Mouse (Mus musculus): ENCODE results near the gene Pi4k2a. TPM values are rescaled to one million over a fixed set of nuclear protein-coding genes. Genes with fewer than 3 reads are reported as not detected.

The Pi4k2a gene
- total RNA-seq, 2 experiments from 2014 or later, result 18.4 to 19.0 TPM

DNA sequence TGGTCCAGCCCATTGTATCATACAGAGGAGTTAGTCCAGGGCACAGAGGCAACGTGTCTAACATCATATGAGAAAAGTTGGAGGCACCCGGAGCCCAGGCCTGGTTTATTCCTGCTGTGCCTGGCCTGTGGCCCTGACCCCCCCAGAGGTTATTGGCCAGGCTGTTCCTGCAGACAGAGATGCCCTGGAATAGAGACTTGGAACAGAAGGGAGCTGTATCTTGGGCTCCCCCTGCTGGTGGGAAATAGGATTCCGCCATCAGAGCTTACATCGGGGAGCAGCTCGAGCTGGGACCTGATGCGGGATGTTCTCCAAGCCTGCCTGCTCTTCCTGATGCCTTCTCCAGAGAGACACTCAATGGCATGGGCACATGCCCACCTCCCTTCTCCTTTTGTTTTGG is 61.7 kb downstream of the Pi4k2a start:
- intact Hi-C loops (cut with DNase I), result loop anchor here (5.0 kb wide), 1 partner anchor 115 kb away; the partner anchor contains the start of gene Ankrd2
- DNase-seq (ENCODE audit: low spot score), result peak; percentile 78

- DNase-seq (ENCODE audit: low spot score), result no peak
- intact Hi-C loops (cut with DNase I), result no loop called here
These were observed 67.4 kb downstream of the Pi4k2a start for GRCm38 (mm10) chr19:42157493-42158237.

DNA sequence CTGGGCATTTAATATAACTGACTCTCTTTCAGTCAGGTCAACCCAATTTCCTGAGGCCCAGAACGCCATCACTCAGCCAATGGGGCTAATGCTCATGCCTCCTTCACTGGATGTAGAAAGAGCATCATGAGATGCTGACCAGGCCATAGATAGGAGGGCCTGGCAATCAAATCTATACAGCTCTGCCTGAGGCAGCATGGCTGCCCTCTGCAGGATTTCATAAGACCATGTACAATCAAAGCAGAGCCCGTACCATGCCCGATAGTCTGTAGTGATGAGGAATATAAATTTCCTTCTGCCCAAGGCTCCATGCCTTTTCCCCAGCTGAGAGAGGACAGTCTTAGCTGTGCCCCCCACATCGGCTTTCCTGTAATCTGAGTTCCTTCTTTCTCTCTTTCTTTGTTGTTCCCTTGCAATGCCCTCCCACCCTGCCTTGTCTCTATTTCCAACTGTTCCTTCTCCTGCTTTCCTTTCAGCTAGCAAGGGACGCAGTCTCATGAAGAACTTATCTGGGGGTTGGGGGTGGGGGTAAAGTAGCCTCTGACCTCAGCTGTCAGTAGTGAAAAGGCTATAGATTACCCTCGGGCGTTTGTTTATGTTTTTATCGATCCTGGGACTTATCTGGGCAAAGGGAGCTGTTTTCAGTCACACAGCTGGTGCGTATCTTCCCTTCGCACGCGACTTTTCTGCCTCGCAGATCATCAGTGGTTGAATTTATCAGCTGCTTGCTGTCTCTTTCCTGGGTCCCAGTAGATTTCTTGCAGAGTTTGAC is 68.2 kb downstream of the Pi4k2a start:
- intact Hi-C loops (cut with DNase I), result no loop called here
- no peak for DNase-seq (ENCODE audit: low spot score)

- intact Hi-C loops (cut with DNase I), result no loop called here
- no peak for DNase-seq (ENCODE audit: low spot score)
These were observed 73.5 kb downstream of the Pi4k2a start, which contains the start of gene Zfyve27 for GRCm38 (mm10) chr19:42163764-42164163. Zfyve27 (plus strand) TSS chr19:42163951.

DNA sequence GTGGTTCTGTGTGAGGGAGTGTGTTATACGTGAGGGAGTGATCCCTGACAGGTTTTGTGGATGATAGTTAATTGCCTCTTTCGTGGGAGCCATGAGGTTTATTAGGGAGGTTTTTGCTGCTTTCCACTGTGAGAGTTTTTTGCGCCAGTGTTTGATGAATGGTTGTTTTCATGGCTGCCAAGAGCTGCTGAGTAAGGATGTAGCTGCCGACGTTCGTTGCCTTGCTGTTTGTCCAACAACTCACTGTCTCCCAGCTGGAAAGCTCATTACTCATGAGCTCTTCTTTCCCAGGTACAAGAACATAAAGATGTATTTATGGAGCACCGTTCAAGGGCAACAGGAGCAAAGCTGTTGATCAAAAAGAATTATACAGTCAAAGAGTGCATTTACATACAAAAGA is 73.9 kb downstream of the Pi4k2a start:
- DNase-seq (ENCODE audit: low spot score), result no peak
- intact Hi-C loops (cut with DNase I), result no loop called here

- DNase-seq (ENCODE audit: low spot score), result peak; percentile 67
- intact Hi-C loops (cut with DNase I), result loop anchor here (1.0 to 2.0 kb wide), 2 partner anchors 22 to 131 kb away; partner anchors contain the start of gene Ankrd2
These were observed 75.9 kb downstream of the Pi4k2a start for GRCm38 (mm10) chr19:42166130-42166529.

- intact Hi-C loops (cut with DNase I), result loop anchor here (1.0 to 2.0 kb wide), 2 partner anchors 22 to 132 kb away; partner anchors contain the start of gene Ankrd2
- DNase-seq (ENCODE audit: low spot score), result no peak
These were observed 76.5 kb downstream of the Pi4k2a start for GRCm38 (mm10) chr19:42166766-42167165.

DNA sequence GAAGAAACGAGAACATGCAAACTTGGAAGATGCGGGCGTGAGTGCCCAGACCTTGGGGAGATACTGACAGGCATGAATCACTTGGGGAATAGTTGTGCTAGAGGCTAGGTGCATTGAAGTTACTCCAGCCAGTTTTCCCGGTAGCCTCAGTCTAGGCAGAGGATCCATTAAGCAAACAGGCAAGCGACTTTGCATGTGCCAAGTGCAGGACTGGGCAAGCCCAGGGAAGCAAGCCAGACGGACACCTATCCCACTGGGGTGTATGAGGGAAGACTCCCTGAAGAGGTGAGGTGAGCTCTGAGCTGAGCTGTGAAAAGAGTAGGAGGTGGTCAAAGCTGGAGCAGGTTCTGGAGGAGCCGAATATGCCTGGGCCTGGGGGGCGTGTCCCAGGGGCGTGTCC is 77.2 kb downstream of the Pi4k2a start:
- intact Hi-C loops (cut with DNase I), result loop anchor here (2.0 kb wide), 1 partner anchor 133 kb away; the partner anchor contains the start of gene Ankrd2
- DNase-seq (ENCODE audit: low spot score), result no peak

DNA sequence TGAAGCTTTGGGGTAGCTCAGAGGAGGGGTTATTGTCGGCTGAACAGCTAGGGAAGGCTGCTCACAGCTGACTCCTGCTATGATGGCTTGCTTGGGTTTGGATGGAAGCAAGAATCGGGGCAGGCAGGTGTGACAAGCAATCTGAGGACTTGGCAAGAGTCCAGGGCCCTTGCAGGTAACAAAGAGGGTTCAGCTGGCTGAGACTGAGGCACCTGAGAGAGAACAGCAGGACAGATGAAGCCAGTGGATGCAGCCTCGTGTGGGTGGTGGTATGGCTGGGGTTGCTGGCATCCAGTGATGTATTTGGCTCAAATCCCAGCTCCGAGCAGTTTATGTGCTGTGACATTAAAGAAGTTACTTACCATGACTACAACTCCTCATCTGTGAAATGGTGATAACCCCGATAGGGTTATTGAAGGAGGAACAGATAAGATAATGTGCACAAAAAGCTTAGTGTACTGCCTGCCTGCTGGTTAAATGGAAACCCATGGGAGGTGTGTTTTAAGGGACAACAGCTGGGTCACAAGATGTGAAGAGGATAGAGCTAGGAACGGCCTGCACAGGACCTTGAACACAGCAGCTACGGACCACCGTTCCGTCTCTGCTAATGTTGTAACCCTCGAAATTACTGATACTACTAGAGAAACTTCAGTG is 79.2 kb downstream of the Pi4k2a start:
- no peak for DNase-seq (ENCODE audit: low spot score)
- intact Hi-C loops (cut with DNase I), result no loop called here

GRCm38 (mm10) chr19:42170025-42170969 is 80.0 kb downstream of the Pi4k2a start:
- intact Hi-C loops (cut with DNase I), result no loop called here

More at GRCm38 (mm10) chr19:42170025-42170969, 80.0 kb downstream of the Pi4k2a start:
- peak; percentile 81 for DNase-seq (ENCODE audit: low spot score)

Other genes starting within 250 kb of the Pi4k2a start
- gene Frat2, start 242.3 kb upstream of the Pi4k2a start, total RNA-seq (2021), result 1 to 10 TPM; 5.6 to 5.8 TPM
- gene Rrp12, start 194.3 kb upstream of the Pi4k2a start, total RNA-seq (2021), result 10 to 100 TPM; 14.1 to 15.5 TPM
- gene Pgam1, start 178.5 kb upstream of the Pi4k2a start, total RNA-seq (2021), result 100 to 1,000 TPM in 1 of 2 experiments, 10 to 100 TPM in 1; 98.5 to 103 TPM
- gene Exosc1, start 157.0 kb upstream of the Pi4k2a start, total RNA-seq (2021), result 10 to 100 TPM; 10.8 to 12.4 TPM
- gene Zdhhc16, start 157.0 kb upstream of the Pi4k2a start, total RNA-seq (2021), result 10 to 100 TPM; 17.1 to 17.6 TPM
- 10 to 100 TPM; 13.2 to 17.2 TPM for gene Mms19, start 109.3 kb upstream of the Pi4k2a start, total RNA-seq (2021)
- 10 to 100 TPM; 22.3 to 23.8 TPM for gene Ubtd1, start 108.7 kb upstream of the Pi4k2a start, total RNA-seq (2021)
- gene Ankrd2, start 54.5 kb upstream of the Pi4k2a start, total RNA-seq (2021), result not detected
- 1 to 10 TPM; 1.1 to 1.7 TPM for gene Hoga1, start 44.9 kb upstream of the Pi4k2a start, total RNA-seq (2021)
- not detected for gene 4933411K16Rik, start 38.2 kb upstream of the Pi4k2a start, total RNA-seq (2021)
- gene Morn4, start 4.1 kb upstream of the Pi4k2a start, total RNA-seq (2021), result 1 to 10 TPM; 3.3 to 3.7 TPM
- gene Avpi1, start 38.6 kb downstream of the Pi4k2a start, total RNA-seq (2021), result 10 to 100 TPM in 1 of 2 experiments, 1 to 10 TPM in 1; 9.7 to 14.5 TPM
- gene Marveld1, start 56.9 kb downstream of the Pi4k2a start, total RNA-seq (2021), result 10 to 100 TPM; 20.9 to 24.3 TPM
- 10 to 100 TPM; 18.3 to 23.0 TPM for gene Zfyve27, start 73.5 kb downstream of the Pi4k2a start, total RNA-seq (2021)
- gene Sfrp5, start 111.8 kb downstream of the Pi4k2a start, total RNA-seq (2021), result 1 to 10 TPM; 5.3 to 7.9 TPM
- gene Golga7b, start 157.1 kb downstream of the Pi4k2a start, total RNA-seq (2021), result under 1 TPM; 0.67 to 0.83 TPM